Mouse (Mus musculus) bone marrow, adult 2 months (tissue): ENCODE results near the gene Sdk1.

Experiments used
- CTCF ChIP-seq: fragments of 200-500 bp; IDR thresholded peaks from 2 replicates; pipeline ENCODE4 v1.5.1; 2011; ENCODE audit warnings: low read length, control low read depth; ENCODE audit not compliant: control insufficient read depth, insufficient read depth
- POLR2A ChIP-seq: fragments of 200-500 bp; IDR thresholded peaks from 2 replicates; pipeline ENCODE4 v1.6.1; 2011; ENCODE audit warnings: low read depth, mild to moderate bottlenecking, control low read depth, low read length, borderline replicate concordance; ENCODE audit not compliant: control insufficient read depth

DNA sequence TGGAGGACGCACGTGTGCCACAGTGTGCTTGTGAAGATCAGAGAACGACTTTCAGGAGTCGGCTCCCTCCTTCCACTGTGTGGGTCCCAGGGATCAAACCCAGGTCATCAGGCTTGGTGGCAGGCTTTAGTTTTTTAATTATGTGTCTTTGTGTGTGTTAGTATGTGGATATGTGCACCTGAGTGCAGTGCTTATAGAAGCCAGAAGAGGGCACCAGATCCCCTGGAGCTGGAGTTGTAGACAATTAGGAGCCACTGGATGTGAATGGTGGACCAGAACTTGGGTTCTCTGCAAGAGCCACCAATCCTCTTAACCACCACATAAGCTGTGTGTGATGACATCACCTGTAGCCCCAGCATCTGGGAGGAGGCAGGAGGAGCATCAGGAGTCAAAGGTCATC is 909.5 kb downstream of the Sdk1 start:
- TF ChIP-seq CTCF (no peak), POLR2A (no peak)
